Mouse (Mus musculus): ENCODE data around the gene Xcl1. TPM values are rescaled to one million over a fixed set of nuclear protein-coding genes. Genes with fewer than 3 reads are reported as not detected.

The Xcl1 gene
- polyA plus RNA-seq, 1 experiment from 2014 or later: not detected

DNA sequence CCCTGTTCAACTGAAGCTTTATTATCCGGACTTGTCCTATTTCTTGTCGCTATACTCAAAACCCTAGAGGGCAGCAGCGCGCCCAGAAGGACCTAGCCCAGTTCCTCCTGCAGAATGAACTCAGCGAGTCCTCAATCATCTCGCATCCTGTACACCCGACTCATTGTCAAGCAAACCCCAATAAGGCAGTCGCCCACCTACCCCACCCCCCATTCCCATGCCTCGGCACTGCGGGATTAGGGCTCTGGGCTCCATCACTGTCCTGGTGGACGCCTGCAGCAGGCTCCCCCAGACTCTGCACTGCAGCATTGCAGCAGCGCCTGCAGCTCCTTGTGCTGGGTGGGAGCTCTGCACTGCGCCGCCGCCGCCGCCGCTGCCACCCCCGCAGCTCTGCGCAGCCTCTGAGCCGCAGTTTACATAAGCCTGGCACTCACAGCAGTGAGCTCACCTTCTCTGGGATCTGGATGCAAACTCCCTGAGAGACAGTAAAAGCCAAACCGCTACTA, 36.4 kb downstream of the Xcl1 start:
- Histone ChIP-seq H3K27ac (peak overlapping the region; percentile 88), H3K36me3 (no peaks in the 10 kb centered on the region), H3K4me3 (peak overlapping the region; percentile 63), H3K27me3 (ENCODE audit: insufficient read depth, poor library complexity, severe bottlenecking) (no peaks in the 10 kb centered on the region), H3K9me3 (no peaks in the 10 kb centered on the region), H3K4me1 (peaks cover 45% of the 10 kb centered on the region)
- DNase-seq (ENCODE audit: low spot score): peak; percentile 87
- 0% methylated on average over 22 of the region's 22 CpGs for WGBS

DNA sequence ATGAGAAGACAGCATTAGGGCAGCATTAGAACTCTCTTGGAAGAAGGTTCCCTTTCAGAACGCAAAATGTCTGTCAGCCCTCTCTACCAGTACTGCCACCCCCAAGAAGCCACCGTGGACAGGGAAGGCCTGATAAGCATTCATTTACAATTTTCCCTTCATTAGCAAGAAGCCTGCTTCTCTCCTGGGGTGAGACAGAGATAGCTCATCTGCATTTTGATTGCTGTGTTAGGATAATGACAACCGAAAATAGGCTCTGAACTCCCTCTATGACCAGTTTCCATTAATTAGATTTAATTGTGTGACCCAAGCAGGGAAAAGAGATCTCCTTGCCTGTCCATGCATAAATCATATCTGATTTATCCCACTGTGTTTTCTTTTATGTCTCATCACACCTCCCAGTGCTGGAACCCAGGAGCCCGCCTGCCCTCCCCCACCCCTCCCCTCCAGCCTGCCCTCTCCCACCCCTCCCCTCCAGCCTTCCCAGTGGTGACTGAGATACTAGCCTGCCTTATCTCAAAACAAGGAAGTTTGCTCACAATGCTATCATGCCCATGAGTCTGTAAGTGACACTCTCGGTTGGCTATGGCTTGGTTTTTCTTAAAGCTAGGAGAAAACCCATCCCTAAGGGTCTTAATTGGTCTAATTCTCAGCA, 38.0 kb downstream of the Xcl1 start:
- DNase-seq (ENCODE audit: low spot score): no peak
- H3K4me3 ChIP-seq: 0 out of 2 replicates have a peak overlapping the region, but pooled peaks have one; percentile 18
- WGBS: 9% methylated on average over 5 of the region's 5 CpGs
- H3K9me3 ChIP-seq: no peaks in the 10 kb centered on the region
- peaks cover 45% of the 10 kb centered on the region for H3K4me1 ChIP-seq
- H3K27me3 ChIP-seq (ENCODE audit: insufficient read depth, poor library complexity, severe bottlenecking): no peaks in the 10 kb centered on the region
- peak overlapping the region; percentile 88 for H3K27ac ChIP-seq
- no peaks in the 10 kb centered on the region for H3K36me3 ChIP-seq

DNA sequence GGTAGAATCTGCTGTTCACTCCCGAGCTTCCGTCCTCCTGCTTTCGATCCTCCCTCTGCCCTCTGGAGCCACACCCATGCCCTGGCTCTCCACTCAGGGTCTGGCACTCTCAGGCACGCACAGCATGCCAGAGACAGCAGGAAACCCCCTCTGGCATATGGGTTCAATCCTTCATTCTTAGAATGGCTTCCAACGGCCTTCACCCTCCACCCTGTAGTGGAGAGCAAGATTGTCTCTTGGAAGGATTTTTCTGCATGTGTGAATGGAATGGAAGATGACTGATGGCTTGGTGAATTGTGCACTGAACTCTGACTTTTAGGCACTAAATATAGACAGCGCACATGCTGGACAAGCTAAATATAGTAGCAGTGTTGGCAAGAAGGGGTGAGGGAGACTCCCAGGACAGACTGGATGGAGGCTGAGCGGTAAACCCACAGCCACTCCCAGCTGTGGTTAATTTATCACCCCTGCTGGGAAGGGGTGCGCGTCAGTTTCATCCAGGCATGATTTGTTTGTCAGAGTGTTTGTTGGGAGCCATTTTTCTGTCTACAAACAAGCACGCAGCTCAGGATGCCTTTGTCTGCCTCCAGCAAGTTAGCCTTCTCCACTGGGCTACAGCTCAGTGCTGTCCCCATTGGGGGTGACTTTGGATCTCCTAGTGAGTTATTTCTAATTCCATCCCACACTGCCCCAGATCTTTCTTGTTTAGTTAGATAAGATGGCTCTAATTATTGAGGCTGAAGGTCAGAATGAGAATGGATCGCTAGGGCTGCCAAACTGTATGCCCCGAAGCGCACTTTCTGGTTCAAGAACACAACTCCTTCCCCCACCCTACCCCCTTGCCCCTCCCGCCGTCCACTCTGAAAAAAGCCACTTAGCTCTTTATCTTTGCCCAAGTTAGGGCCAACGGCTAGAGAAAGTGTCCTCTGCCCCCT, 38.8 kb downstream of the Xcl1 start:
- Histone ChIP-seq H3K9me3 (no peaks in the 10 kb centered on the region), H3K27ac (peak overlapping the region; percentile 88), H3K27me3 (ENCODE audit: insufficient read depth, poor library complexity, severe bottlenecking) (no peaks in the 10 kb centered on the region), H3K36me3 (no peaks in the 10 kb centered on the region), H3K4me1 (peaks cover 45% of the 10 kb centered on the region), H3K4me3 (0 out of 2 replicates have a peak overlapping the region, but pooled peaks have one; percentile 18)
- peak; percentile 77 for DNase-seq (ENCODE audit: low spot score)
- 17% methylated on average over 16 of the region's 16 CpGs for WGBS

DNA sequence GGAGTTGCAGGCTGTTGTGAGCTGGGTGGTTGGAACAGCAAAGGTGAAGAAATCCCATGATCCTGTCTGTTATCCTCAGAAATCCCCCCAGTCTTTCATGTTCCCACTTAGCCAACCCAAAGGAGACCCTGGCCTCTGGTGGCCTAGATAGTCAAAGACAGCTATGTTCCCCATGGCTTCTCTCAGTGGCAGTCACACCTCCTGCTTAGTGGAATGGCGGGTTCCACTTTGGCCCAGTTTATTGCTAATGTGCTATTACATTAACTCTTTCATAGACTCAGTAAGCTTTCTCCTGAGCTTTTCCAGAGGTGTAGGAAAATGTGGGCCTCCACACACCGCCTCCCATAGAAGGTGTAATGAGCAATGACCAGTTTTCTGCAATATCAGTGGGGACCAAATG, 39.5 kb downstream of the Xcl1 start:
- Histone ChIP-seq H3K4me3 (no peak overlapping the region), H3K27me3 (ENCODE audit: insufficient read depth, poor library complexity, severe bottlenecking) (no peaks in the 10 kb centered on the region), H3K9me3 (no peaks in the 10 kb centered on the region), H3K4me1 (peaks cover 47% of the 10 kb centered on the region), H3K27ac (peak overlapping the region; percentile 88), H3K36me3 (no peaks in the 10 kb centered on the region)
- 61% methylated on average over 2 of the region's 2 CpGs for WGBS
- DNase-seq (ENCODE audit: low spot score): no peak

DNA sequence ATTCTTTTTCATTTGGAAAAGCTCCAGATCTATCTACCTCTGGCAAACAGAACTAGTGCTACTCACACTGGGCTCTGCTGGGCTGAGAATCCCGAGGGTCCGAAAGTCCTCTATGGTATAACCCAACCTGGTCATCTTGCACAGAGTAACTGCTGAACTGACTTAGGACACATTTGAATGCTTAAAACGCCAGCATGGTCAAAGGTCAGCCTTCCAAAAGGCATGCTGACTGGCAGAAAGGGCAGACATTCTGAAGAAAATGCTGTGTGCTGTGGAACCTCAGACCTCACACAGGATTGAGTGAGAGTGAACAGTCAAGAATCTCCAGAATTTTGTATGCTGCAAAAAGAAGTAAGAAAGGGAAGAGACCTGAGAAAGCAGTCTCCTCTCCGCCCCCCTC, 45.0 kb downstream of the Xcl1 start:
- Histone ChIP-seq H3K27me3 (ENCODE audit: insufficient read depth, poor library complexity, severe bottlenecking) (no peaks in the 10 kb centered on the region), H3K27ac (peak overlapping the region; percentile 23; the same call in 1 of the 2 replicates), H3K4me3 (no peak overlapping the region), H3K36me3 (no peaks in the 10 kb centered on the region), H3K4me1 (peaks cover 23% of the 10 kb centered on the region), H3K9me3 (no peaks in the 10 kb centered on the region)
- DNase-seq (ENCODE audit: low spot score): no peak
- 72% methylated on average over 4 of the region's 4 CpGs for WGBS

DNA sequence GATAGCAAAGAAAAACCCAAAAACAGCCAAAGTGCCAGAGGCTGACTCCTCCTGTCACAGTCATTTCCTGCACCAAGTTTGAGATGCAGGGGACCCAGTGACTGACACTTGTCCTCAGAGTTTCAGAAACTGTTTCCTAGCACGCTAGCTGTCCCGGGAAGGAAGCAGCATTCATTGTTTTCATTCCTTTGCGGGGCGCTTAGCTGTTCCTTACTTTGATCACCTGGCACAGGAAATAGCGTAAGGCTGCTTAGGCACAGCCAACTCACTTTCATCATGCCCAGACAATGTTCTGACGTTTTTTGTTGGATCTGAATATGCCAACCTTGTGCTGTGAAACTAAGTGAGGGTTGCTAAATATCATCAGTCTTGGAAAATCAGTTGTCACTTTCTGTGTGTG, 46.8 kb downstream of the Xcl1 start:
- Histone ChIP-seq H3K9me3 (no peaks in the 10 kb centered on the region), H3K4me3 (no peak overlapping the region), H3K27me3 (ENCODE audit: insufficient read depth, poor library complexity, severe bottlenecking) (no peaks in the 10 kb centered on the region), H3K36me3 (no peaks in the 10 kb centered on the region), H3K27ac (no peak overlapping the region), H3K4me1 (peaks cover 23% of the 10 kb centered on the region)
- 43% methylated on average over 6 of the region's 6 CpGs for WGBS
- no peak for DNase-seq (ENCODE audit: low spot score)

DNA sequence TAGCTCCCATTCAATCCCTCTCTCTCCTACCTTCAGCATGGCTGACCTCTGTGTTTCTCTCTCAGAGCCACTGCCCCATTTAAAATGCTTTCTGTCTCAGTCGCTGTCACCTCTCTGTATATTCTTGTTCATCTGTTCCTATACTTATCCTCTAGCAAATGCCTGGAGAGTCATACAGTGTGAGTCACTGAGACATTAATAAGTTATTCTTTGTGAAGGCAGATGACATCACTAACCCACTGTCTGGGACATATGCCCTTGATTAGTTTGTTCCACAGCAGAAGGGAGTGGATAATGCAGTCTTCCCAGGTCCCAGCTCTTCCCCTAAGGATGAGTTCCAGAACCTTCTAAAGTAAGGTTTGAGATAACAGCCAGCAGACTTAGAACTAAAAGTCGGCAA, 47.6 kb downstream of the Xcl1 start:
- H3K27me3 ChIP-seq (ENCODE audit: insufficient read depth, poor library complexity, severe bottlenecking): no peaks in the 10 kb centered on the region
- H3K4me3 ChIP-seq: no peak overlapping the region
- no peaks in the 10 kb centered on the region for H3K36me3 ChIP-seq
- no peak for DNase-seq (ENCODE audit: low spot score)
- peaks cover 23% of the 10 kb centered on the region for H3K4me1 ChIP-seq
- no peaks in the 10 kb centered on the region for H3K9me3 ChIP-seq
- WGBS: 45% methylated on average over 2 of the region's 2 CpGs
- H3K27ac ChIP-seq: no peak overlapping the region

DNA sequence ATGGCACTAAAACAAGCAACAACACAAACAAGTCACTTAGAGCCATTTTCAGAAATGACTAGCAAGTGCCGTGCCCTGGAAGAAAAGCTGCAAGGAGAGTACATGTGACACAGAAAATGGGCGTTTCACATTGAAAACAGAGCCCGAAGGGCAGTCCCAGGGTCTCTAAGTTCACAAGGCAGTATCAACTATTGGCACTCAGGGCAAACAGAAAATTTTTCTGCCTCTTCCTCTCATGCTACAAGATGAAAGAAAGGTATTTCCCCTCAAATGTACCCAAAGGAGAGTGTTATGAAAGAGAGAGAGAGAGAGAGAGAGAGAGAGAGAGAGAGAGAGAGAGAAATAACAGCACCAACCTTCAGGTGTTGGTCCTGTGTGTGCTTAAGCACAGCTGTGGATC, 53.4 kb downstream of the Xcl1 start:
- no peak for DNase-seq (ENCODE audit: low spot score)
- Histone ChIP-seq H3K4me3 (no peak overlapping the region), H3K36me3 (no peaks in the 10 kb centered on the region), H3K27ac (no peak overlapping the region), H3K27me3 (ENCODE audit: insufficient read depth, poor library complexity, severe bottlenecking) (no peaks in the 10 kb centered on the region), H3K9me3 (no peaks in the 10 kb centered on the region), H3K4me1 (no peaks in the 10 kb centered on the region)
- WGBS: 81% methylated on average over 3 of the region's 3 CpGs

Other genes starting within 250 kb of the Xcl1 start
- gene Dpt, start 138.9 kb downstream of the Xcl1 start, polyA plus RNA-seq (2016; fragmentation: Nextera tagmentation; extraction: Ambion mirVana): 0.07 TPM in 1 of 2 replicates, not detected in the other
- gene Tbx19, start 225.2 kb upstream of the Xcl1 start, polyA plus RNA-seq (2016; fragmentation: Nextera tagmentation; extraction: Ambion mirVana): not detected in 2 replicates

Data from heart, embryonic 10.5 days (tissue).